10 mouse cellular contexts compared by ENCODE assay signal in genomic region chr9:41765816-41766532, GRCm38 (mm10).
DNase-seq lines count a peak whose midpoint lies in the region; ATAC-seq and TF ChIP-seq lines count a peak whose summit lies in the region.
"Had no signal": no experiment of that assay in that cellular context is flagged by ENCODE, and none has a peak within 500 bp of the region (broad histone marks: within the 10 kb centered on the region; RNA-seq: fewer than 3 reads in every experiment).

No protein-coding gene starts in this region.

- no peak for DNase-seq in heart, adult 9 months (ENCODE audit: low spot score in 2 of 2)
- DNase-seq in ES-E14 (ENCODE audit: low read depth, low spot score), result peak; percentile 19
- no peak for DNase-seq in limb, embryonic 10.5 days (ENCODE audit: low spot score)
- DNase-seq in thymus, postnatal 25 days, result no peak
- DNase-seq in spleen, adult 18-20 months, result no peak
- no peak for DNase-seq in frontal cortex, postnatal 36 days (ENCODE audit: low spot score in 2 of 2)

- H3K4me2 ChIP-seq in heart, embryonic 16.5 days (ENCODE audit: low read depth, low read length), result no peak overlapping the region
- no peak overlapping the region for H3K4me2 ChIP-seq in forebrain, embryonic 12.5 days

- H3K27ac ChIP-seq in heart, embryonic 16.5 days (ENCODE audit: low read length), result peak overlapping the region; percentile 74
- no peak overlapping the region for H3K27ac ChIP-seq in ES-E14 (ENCODE audit: insufficient read depth, low read depth, low read length, poor library complexity, severe bottlenecking)
- peak overlapping the region; percentile 74 for H3K27ac ChIP-seq in forebrain, embryonic 12.5 days
- peak overlapping the region; percentile 84 for H3K27ac ChIP-seq in limb, embryonic 10.5 days
- H3K27ac ChIP-seq: kidney, postnatal 0 days had no signal

- H3K4me1 ChIP-seq in heart, embryonic 16.5 days (ENCODE audit: control insufficient read depth, insufficient read depth, low read length), result peaks cover 19% of the 10 kb centered on the region
- H3K4me1 ChIP-seq in ES-E14 (ENCODE audit: control insufficient read depth in 2 of 2, insufficient read depth in 2 of 2, low read length in 2 of 2, poor library complexity in 1 of 2), result peaks cover 0 to 1% of the 10 kb centered on the region in 2 experiments; a peak in 1 of 4 replicates
- peaks cover 14% of the 10 kb centered on the region for H3K4me1 ChIP-seq in forebrain, embryonic 12.5 days
- peaks cover 13% of the 10 kb centered on the region for H3K4me1 ChIP-seq in limb, embryonic 10.5 days

- H3K9me3 ChIP-seq in heart, embryonic 16.5 days (replicated peaks; ENCODE audit: control insufficient read depth, low read length), result no peaks in the 10 kb centered on the region; the same call in 1 of the 2 replicates
- no peaks in the 10 kb centered on the region for H3K9me3 ChIP-seq in ES-E14 (ENCODE audit: control insufficient read depth, insufficient read depth, low read depth, low read length)
- no peaks in the 10 kb centered on the region for H3K9me3 ChIP-seq in forebrain, embryonic 12.5 days
- no peaks in the 10 kb centered on the region for H3K9me3 ChIP-seq in limb, embryonic 10.5 days (replicated peaks)

- H3K27me3 ChIP-seq in heart, embryonic 16.5 days (ENCODE audit: control insufficient read depth, insufficient read depth, low read length), result no peaks in the 10 kb centered on the region
- H3K27me3 ChIP-seq in forebrain, embryonic 12.5 days, result no peaks in the 10 kb centered on the region
- no peaks in the 10 kb centered on the region for H3K27me3 ChIP-seq in limb, embryonic 10.5 days (ENCODE audit: low read depth, poor library complexity, severe bottlenecking)

- 79% methylated on average over 6 of the region's 6 CpGs for WGBS in heart, embryonic 16.5 days
- 86% methylated on average over 6 of the region's 6 CpGs for WGBS in forebrain, embryonic 12.5 days
- 83% methylated on average over 6 of the region's 6 CpGs for WGBS in limb, embryonic 10.5 days

- no peak overlapping the region for H3K4me3 ChIP-seq in heart, embryonic 16.5 days (ENCODE audit: low read length)
- no peak overlapping the region for H3K4me3 ChIP-seq in ES-E14 (ENCODE audit: insufficient read depth in 1 of 2, low read depth in 1 of 2, low read length in 2 of 2, poor library complexity in 1 of 2, severe bottlenecking in 1 of 2)
- H3K4me3 ChIP-seq in forebrain, embryonic 12.5 days (replicated peaks), result no peak overlapping the region
- H3K4me3 ChIP-seq in limb, embryonic 10.5 days, result no peak overlapping the region

- in situ Hi-C loops in ES-E14 (cut with MboI; ENCODE audit: low sequenced_read_pairs in 2 of 2, unreplicated experiment in 2 of 2), result no loop called here

- H3K36me3 ChIP-seq in heart, embryonic 16.5 days (ENCODE audit: control insufficient read depth, insufficient read depth), result no peaks in the 10 kb centered on the region
- no peaks in the 10 kb centered on the region for H3K36me3 ChIP-seq in ES-E14 (ENCODE audit: control insufficient read depth, insufficient read depth, low read length, poor library complexity, severe bottlenecking)
- H3K36me3 ChIP-seq in forebrain, embryonic 12.5 days (replicated peaks), result no peaks in the 10 kb centered on the region
- no peaks in the 10 kb centered on the region for H3K36me3 ChIP-seq in limb, embryonic 10.5 days

- H3K9ac ChIP-seq in heart, embryonic 16.5 days (ENCODE audit: low read length), result no peak overlapping the region
- no peak overlapping the region for H3K9ac ChIP-seq in ES-E14 (ENCODE audit: insufficient read depth, low read depth, low read length, poor library complexity, severe bottlenecking)
- H3K9ac ChIP-seq in forebrain, embryonic 12.5 days, result no peak overlapping the region

- no peak for ATAC-seq in heart, embryonic 16.5 days (replicated peaks; ENCODE audit: extremely low read depth, insufficient read depth, low FRiP score)
- no peak for ATAC-seq in forebrain, embryonic 12.5 days (ENCODE audit: low FRiP score)
- ATAC-seq: CD4-positive, CD25-positive, alpha-beta regulatory T cell, adult 4 months had no signal

TF ChIP-seq in ES-E14, 5 proteins besides CTCF, POLR2A, EP300 and RAD21:
- TF ChIP-seq ZC3H11A (IDR thresholded peaks at IDR 0.05; ENCODE audit: borderline replicate concordance, low read depth, low read length) (no peak), MAFK (IDR thresholded peaks at IDR 0.05; ENCODE audit: insufficient read depth, low read depth, low read length) (no peak), ZNF384 (IDR thresholded peaks at IDR 0.05; ENCODE audit: low read depth, low read length) (no peak), CHD2 (IDR thresholded peaks at IDR 0.05; ENCODE audit: low read depth, low read length) (no peak), HCFC1 (IDR thresholded peaks at IDR 0.05; ENCODE audit: borderline replicate concordance, insufficient read depth, low read length) (peak; percentile 24; the same call in 1 of the 2 replicates)
